Mouse (Mus musculus): ENCODE results near the gene Saa3. TPM values are rescaled to one million over a fixed set of nuclear protein-coding genes. Genes with fewer than 3 reads are reported as not detected.
"Not testable (repeated sequence)": the region's sequence is repeated elsewhere in the genome, so short reads cannot be mapped to it uniquely, and the experiment has no call there.

The Saa3 gene
- polyA plus RNA-seq, 1 experiment from 2014 or later: 5.2 TPM

DNA sequence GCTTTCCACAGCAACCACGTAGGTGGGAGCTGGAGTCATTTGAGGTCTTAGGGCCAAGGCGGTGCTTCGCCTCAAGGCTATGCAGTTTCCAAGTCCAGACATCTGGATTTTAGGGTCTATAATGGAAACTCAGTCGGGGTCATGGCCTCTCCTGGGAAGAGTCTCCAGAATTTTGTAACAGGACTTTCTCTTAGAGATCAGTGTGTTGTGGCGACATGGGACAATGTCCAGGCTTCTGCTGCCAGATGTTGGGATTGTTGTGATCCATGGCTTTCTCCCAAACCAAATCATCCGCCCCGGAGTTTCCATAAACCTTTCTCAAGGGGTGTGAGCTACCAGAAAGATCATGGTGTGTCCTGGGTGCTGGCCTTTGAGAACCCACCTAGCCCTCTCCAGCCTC lies 30.9 kb upstream of the Saa3 start:
- no peak for TF ChIP-seq CTCF (IDR thresholded peaks at IDR 0.05; ENCODE audit: low read depth)
- no peak for ATAC-seq
- H3K27me3 ChIP-seq (replicated peaks; ENCODE audit: control insufficient read depth, insufficient read depth, low read length): no peaks in the 10 kb centered on the region
- H3K9ac ChIP-seq (ENCODE audit: low read depth, low read length): no peak overlapping the region
- no peaks in the 10 kb centered on the region for H3K4me1 ChIP-seq (replicated peaks; ENCODE audit: control insufficient read depth, insufficient read depth, low read length)
- no peaks in the 10 kb centered on the region for H3K9me3 ChIP-seq (ENCODE audit: control insufficient read depth)
- H3K4me3 ChIP-seq (ENCODE audit: low read depth, low read length): no peak overlapping the region
- H3K36me3 ChIP-seq (ENCODE audit: control insufficient read depth, insufficient read depth): no peaks in the 10 kb centered on the region
- 68% methylated on average over 7 of the region's 7 CpGs for WGBS
- H3K4me2 ChIP-seq (replicated peaks; ENCODE audit: low read depth): no peak overlapping the region
- H3K27ac ChIP-seq (ENCODE audit: low read depth, low read length): no peak overlapping the region

DNA sequence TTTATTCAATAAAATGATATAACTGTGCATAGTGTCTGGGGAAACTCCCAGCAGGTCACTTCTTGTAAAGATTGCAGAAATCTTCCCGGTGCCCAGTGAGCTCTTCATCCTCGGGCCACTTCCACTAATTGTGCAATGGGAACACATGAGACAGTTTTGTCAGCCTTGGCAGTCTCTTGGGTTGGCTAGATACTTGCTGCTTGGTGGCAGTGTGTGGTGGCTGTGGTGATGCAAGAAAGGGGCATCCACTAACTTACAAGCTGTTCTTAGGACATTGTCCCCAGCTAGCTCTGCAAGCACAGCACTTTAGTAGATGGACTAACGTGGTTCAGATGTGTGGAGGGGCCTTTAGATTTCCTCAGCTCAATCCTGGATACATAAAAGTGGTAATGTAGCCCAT lies 30.3 kb upstream of the Saa3 start:
- Histone ChIP-seq H3K27ac (ENCODE audit: low read depth, low read length) (no peak overlapping the region), H3K27me3 (replicated peaks; ENCODE audit: control insufficient read depth, insufficient read depth, low read length) (no peaks in the 10 kb centered on the region), H3K9ac (ENCODE audit: low read depth, low read length) (no peak overlapping the region), H3K9me3 (ENCODE audit: control insufficient read depth) (no peaks in the 10 kb centered on the region), H3K4me3 (ENCODE audit: low read depth, low read length) (no peak overlapping the region), H3K36me3 (ENCODE audit: control insufficient read depth, insufficient read depth) (no peaks in the 10 kb centered on the region), H3K4me2 (replicated peaks; ENCODE audit: low read depth) (no peak overlapping the region), H3K4me1 (replicated peaks; ENCODE audit: control insufficient read depth, insufficient read depth, low read length) (no peaks in the 10 kb centered on the region)
- no peak for TF ChIP-seq CTCF (IDR thresholded peaks at IDR 0.05; ENCODE audit: low read depth)
- WGBS: 78% methylated on average over 3 of the region's 3 CpGs
- no peak for ATAC-seq

DNA sequence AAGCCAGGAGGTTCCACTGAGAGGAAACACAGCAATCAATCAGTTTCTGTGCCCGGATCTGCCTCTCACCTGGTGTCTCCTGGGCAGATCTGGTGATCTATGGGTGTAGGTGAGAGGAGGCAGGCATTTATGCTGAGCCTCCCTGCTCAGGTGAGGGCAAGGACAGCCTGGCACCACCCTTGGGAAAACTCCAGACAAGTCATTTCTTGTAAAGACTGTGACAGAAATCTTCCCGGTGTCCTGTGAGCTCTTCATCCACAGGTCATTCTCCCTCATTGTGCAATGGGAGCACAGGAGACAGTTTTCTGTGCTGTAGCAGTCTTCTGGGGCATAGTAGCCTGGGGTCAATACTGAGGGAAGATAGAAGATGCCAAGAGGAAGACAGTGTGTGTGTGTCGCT lies 27.4 kb upstream of the Saa3 start, which contains the start of gene Saa1:
Gene Saa1, minus strand, starts transcription at position 101 of the 400 bp plus-strand sequence.
- not testable (repeated sequence) for H3K4me2 ChIP-seq (replicated peaks; ENCODE audit: low read depth); H3K27me3 ChIP-seq (replicated peaks; ENCODE audit: control insufficient read depth, insufficient read depth, low read length); H3K9me3 ChIP-seq (ENCODE audit: control insufficient read depth); H3K36me3 ChIP-seq (ENCODE audit: control insufficient read depth, insufficient read depth); H3K9ac ChIP-seq (ENCODE audit: low read depth, low read length); H3K4me1 ChIP-seq (replicated peaks; ENCODE audit: control insufficient read depth, insufficient read depth, low read length); ATAC-seq; H3K27ac ChIP-seq (ENCODE audit: low read depth, low read length); H3K4me3 ChIP-seq (ENCODE audit: low read depth, low read length)
- WGBS: 80% methylated on average over 2 of the region's 3 CpGs

DNA sequence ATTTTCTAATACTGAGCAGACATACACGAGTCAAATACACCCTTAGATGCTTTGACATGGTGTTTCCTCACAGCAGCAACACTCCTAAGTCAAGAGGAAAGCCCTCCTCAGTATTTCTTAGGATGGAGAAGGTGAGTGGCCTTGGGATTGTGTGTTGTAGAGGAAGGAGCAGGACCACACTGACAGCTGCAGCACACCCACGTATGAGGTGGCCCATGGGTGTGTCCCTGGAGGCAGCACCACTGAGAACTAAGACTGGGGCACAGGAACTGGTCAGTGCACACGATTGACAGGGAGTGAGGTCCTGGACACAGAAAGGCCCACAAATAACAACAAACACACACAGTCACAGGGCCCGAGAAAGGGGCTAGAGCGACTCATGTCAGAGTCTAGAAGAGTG lies 24.5 kb upstream of the Saa3 start:
- not testable (repeated sequence) for H3K4me1 ChIP-seq (replicated peaks; ENCODE audit: control insufficient read depth, insufficient read depth, low read length); H3K4me2 ChIP-seq (replicated peaks; ENCODE audit: low read depth)
- 74% methylated on average over 5 of the region's 5 CpGs for WGBS

DNA sequence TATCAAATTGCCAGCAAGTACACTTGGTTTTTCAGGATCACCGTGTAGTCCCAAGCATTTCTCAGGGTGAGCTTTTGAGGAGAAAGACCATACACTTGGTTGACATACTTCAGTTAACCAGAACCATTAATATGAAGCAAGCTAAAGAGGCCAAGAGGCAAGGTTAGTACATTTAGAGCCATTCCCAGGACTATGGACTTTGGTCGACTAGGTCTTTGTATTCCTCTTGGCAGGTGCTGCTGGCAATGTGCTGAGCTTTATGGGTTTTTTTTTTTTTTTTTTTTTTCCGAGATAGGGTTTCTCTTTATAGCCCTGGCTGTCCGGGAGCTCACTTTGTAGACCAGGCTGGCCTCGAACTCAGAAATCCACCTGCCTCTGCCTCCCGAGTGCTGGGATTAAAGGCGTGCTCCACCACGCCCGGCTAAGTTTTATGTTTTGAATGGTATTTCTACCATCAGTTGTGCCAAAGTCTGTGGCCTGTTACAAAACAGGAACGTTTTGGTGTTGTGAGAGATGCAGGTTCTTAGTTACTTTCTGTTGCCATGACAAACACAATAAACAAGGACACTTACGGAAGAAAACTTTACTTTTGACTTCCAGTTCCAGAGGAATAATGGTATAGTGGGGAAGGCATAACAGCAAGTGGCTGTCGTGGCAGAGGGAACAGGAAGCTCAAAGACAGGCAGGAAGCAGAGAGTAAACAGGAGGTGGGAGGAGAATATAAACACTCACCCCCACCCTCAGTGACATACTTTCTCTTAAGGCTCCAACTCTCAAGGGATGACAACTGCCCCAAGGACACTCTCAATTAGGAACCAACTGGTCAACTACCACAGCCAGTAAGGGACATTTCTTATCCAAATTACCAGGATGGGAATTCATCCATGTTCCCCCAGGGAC lies 23.3 kb upstream of the Saa3 start:
- WGBS: 50% methylated on average over 12 of the region's 12 CpGs
- Histone ChIP-seq H3K4me1 (replicated peaks; ENCODE audit: control insufficient read depth, insufficient read depth, low read length) (0 out of 2 replicates have a peak, but pooled peaks cover 7% of the 10 kb centered on the region), H3K27ac (ENCODE audit: low read depth, low read length) (peak overlapping the region; percentile 60), H3K27me3 (replicated peaks; ENCODE audit: control insufficient read depth, insufficient read depth, low read length) (no peaks in the 10 kb centered on the region), H3K4me2 (replicated peaks; ENCODE audit: low read depth) (no peak overlapping the region), H3K9me3 (ENCODE audit: control insufficient read depth) (no peaks in the 10 kb centered on the region), H3K4me3 (ENCODE audit: low read depth, low read length) (no peak overlapping the region), H3K9ac (ENCODE audit: low read depth, low read length) (no peak overlapping the region), H3K36me3 (ENCODE audit: control insufficient read depth, insufficient read depth) (no peaks in the 10 kb centered on the region)
- no peak for TF ChIP-seq CTCF (IDR thresholded peaks at IDR 0.05; ENCODE audit: low read depth)
- peak; percentile 88 for ATAC-seq

More for the DNA sequence above, 24.5 kb upstream of the Saa3 start:
- not testable (repeated sequence) for ATAC-seq; H3K9me3 ChIP-seq (ENCODE audit: control insufficient read depth); H3K27ac ChIP-seq (ENCODE audit: low read depth, low read length); H3K4me3 ChIP-seq (ENCODE audit: low read depth, low read length); H3K36me3 ChIP-seq (ENCODE audit: control insufficient read depth, insufficient read depth); H3K27me3 ChIP-seq (replicated peaks; ENCODE audit: control insufficient read depth, insufficient read depth, low read length); H3K9ac ChIP-seq (ENCODE audit: low read depth, low read length)

DNA sequence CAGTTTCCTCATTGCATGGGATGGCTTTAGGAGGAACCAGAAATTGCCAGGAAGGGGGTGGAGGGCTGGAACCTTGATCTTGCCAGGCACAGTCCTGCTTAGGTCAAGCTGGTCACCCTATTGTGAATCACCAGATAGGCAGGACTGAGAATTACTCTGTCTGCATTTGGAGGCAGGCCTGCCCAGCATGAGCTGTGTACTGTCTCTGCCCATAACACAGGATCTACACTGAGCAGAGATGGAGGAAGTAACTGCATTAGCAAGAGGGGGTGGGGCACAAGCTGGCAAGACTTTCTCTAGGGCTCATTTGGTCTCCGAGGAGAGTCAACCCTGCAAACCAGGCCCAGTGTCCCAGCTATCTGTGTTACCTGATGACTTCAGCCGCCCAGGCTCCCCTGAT lies 19.5 kb upstream of the Saa3 start:
- Histone ChIP-seq H3K9ac (ENCODE audit: low read depth, low read length) (no peak overlapping the region), H3K4me3 (ENCODE audit: low read depth, low read length) (no peak overlapping the region), H3K4me1 (replicated peaks; ENCODE audit: control insufficient read depth, insufficient read depth, low read length) (0 out of 2 replicates have a peak, but pooled peaks cover 7% of the 10 kb centered on the region), H3K9me3 (ENCODE audit: control insufficient read depth) (no peaks in the 10 kb centered on the region), H3K27ac (ENCODE audit: low read depth, low read length) (no peak overlapping the region), H3K36me3 (ENCODE audit: control insufficient read depth, insufficient read depth) (no peaks in the 10 kb centered on the region), H3K27me3 (replicated peaks; ENCODE audit: control insufficient read depth, insufficient read depth, low read length) (no peaks in the 10 kb centered on the region), H3K4me2 (replicated peaks; ENCODE audit: low read depth) (no peak overlapping the region)
- WGBS: 52% methylated on average over 2 of the region's 2 CpGs
- no peak for TF ChIP-seq CTCF (IDR thresholded peaks at IDR 0.05; ENCODE audit: low read depth)
- ATAC-seq: peak; percentile 48

Data from intestine, postnatal 0 days (tissue).